Mouse (Mus musculus) neural tube, embryonic 12.5 days (tissue): ENCODE measurements around the gene Chrm3. TPM values are rescaled to one million over a fixed set of nuclear protein-coding genes. Genes with fewer than 3 reads are reported as not detected.

Experiments used
- ATAC-seq: fragments of 200-750 bp; cut with Nextera tagmentation; 2 replicates; pipeline ENCODE4 v1.8.0; 2017; ENCODE audit warnings: low read depth, mild to moderate bottlenecking, moderate TSS enrichment, moderate library complexity; ENCODE audit not compliant: low FRiP score
- H3K27ac ChIP-seq: fragments of 300-500 bp; sonication (generic); 2 replicates; pipeline ENCODE4 v1.5.1; 2016
- H3K27me3 ChIP-seq: fragments of 300-500 bp; sonication (generic); replicated peaks from 2 replicates; pipeline ENCODE4 v1.6.1; 2016; ENCODE audit warnings: mild to moderate bottlenecking
- H3K36me3 ChIP-seq: fragments of 300-500 bp; sonication (generic); 2 replicates; pipeline ENCODE4 v1.6.1; 2016; ENCODE audit warnings: mild to moderate bottlenecking
- H3K4me1 ChIP-seq: fragments of 300-500 bp; sonication (generic); 2 replicates; pipeline ENCODE4 v1.6.1; 2016
- H3K4me2 ChIP-seq: fragments of 300-500 bp; sonication (generic); replicated peaks from 2 replicates; pipeline ENCODE4 v1.6.1; 2016; ENCODE audit warnings: mild to moderate bottlenecking
- H3K4me3 ChIP-seq: fragments of 300-500 bp; sonication (generic); 2 replicates; pipeline ENCODE4 v1.5.1; 2016
- H3K9ac ChIP-seq: fragments of 300-500 bp; sonication (generic); 2 replicates; pipeline ENCODE4 v1.6.1; 2016; ENCODE audit warnings: mild to moderate bottlenecking
- H3K9me3 ChIP-seq: fragments of 300-500 bp; sonication (generic); 2 replicates; pipeline ENCODE4 v1.6.1; 2016; ENCODE audit warnings: mild to moderate bottlenecking
- WGBS: fragments of 180-500 bp; shearing (Covaris S2); methylation state at CpG from one replicate; pipeline ENCODE4 v1.1.7; 2016; 5-methylcytosine and 5-hydroxymethylcytosine counted together
- polyA plus RNA-seq: library from polyadenylated mRNA; unstranded; fragments of >200 nt; fragmentation: Nextera tagmentation; extraction: Ambion mirVana; gene quantifications from 2 replicates; pipeline ENCODE4 v1.2.1, GENCODE M21; 2016

Chrm3 gene
- polyA plus RNA-seq, 1 experiment from 2014 or later: 2.8 TPM

- Histone ChIP-seq H3K36me3 (no peaks in the 10 kb centered on the region), H3K4me1 (no peaks in the 10 kb centered on the region), H3K4me3 (no peak overlapping the region), H3K4me2 (no peak overlapping the region), H3K9ac (no peak overlapping the region), H3K27me3 (no peaks in the 10 kb centered on the region), H3K27ac (no peak overlapping the region), H3K9me3 (no peaks in the 10 kb centered on the region)
- 71% methylated on average over 2 of the region's 2 CpGs for WGBS
- no peak for ATAC-seq
Measured at GRCm38 (mm10) chr13:10295160-10295559, 65.5 kb downstream of the Chrm3 start.

GRCm38 (mm10) chr13:10284331-10284730, 76.3 kb downstream of the Chrm3 start:
- Histone ChIP-seq H3K36me3 (no peaks in the 10 kb centered on the region), H3K9me3 (no peaks in the 10 kb centered on the region), H3K4me2 (no peak overlapping the region), H3K27me3 (no peaks in the 10 kb centered on the region), H3K4me1 (no peaks in the 10 kb centered on the region), H3K4me3 (no peak overlapping the region), H3K9ac (no peak overlapping the region), H3K27ac (no peak overlapping the region)
- no peak for ATAC-seq
- WGBS: 78% methylated on average over 4 of the region's 4 CpGs

GRCm38 (mm10) chr13:10274907-10275306, 85.7 kb downstream of the Chrm3 start:
- Histone ChIP-seq H3K9me3 (no peaks in the 10 kb centered on the region), H3K4me2 (no peak overlapping the region), H3K9ac (no peak overlapping the region), H3K36me3 (no peaks in the 10 kb centered on the region), H3K27me3 (no peaks in the 10 kb centered on the region), H3K4me1 (no peaks in the 10 kb centered on the region), H3K4me3 (no peak overlapping the region), H3K27ac (no peak overlapping the region)
- 67% methylated on average over 1 of the region's 1 CpGs for WGBS
- ATAC-seq: no peak

- no peaks in the 10 kb centered on the region for H3K4me1 ChIP-seq
- ATAC-seq: no peak
- H3K4me3 ChIP-seq: no peak overlapping the region
- H3K36me3 ChIP-seq: no peaks in the 10 kb centered on the region
- WGBS: 85% methylated on average over 3 of the region's 3 CpGs
- no peak overlapping the region for H3K4me2 ChIP-seq
- no peak overlapping the region for H3K9ac ChIP-seq
- H3K9me3 ChIP-seq: no peaks in the 10 kb centered on the region
- H3K27ac ChIP-seq: no peak overlapping the region
- H3K27me3 ChIP-seq: no peaks in the 10 kb centered on the region
Measured at GRCm38 (mm10) chr13:10263784-10264183, 96.9 kb downstream of the Chrm3 start.

GRCm38 (mm10) chr13:10253049-10253448, 107.6 kb downstream of the Chrm3 start:
- Histone ChIP-seq H3K27me3 (no peaks in the 10 kb centered on the region), H3K9ac (no peak overlapping the region)
- no peak for ATAC-seq

GRCm38 (mm10) chr13:10251499-10252179, 109.0 kb downstream of the Chrm3 start:
- Histone ChIP-seq H3K4me3 (no peak overlapping the region), H3K36me3 (no peaks in the 10 kb centered on the region), H3K4me1 (no peaks in the 10 kb centered on the region), H3K9me3 (no peaks in the 10 kb centered on the region), H3K4me2 (no peak overlapping the region), H3K27ac (no peak overlapping the region), H3K27me3 (no peaks in the 10 kb centered on the region), H3K9ac (no peak overlapping the region)
- ATAC-seq: no peak
- 83% methylated on average over 5 of the region's 5 CpGs for WGBS

More at GRCm38 (mm10) chr13:10253049-10253448, 107.6 kb downstream of the Chrm3 start:
- Histone ChIP-seq H3K4me1 (no peaks in the 10 kb centered on the region), H3K4me3 (no peak overlapping the region), H3K4me2 (no peak overlapping the region), H3K9me3 (no peaks in the 10 kb centered on the region), H3K36me3 (no peaks in the 10 kb centered on the region), H3K27ac (no peak overlapping the region)

- Histone ChIP-seq H3K9me3 (no peaks in the 10 kb centered on the region), H3K4me2 (no peak overlapping the region), H3K27me3 (no peaks in the 10 kb centered on the region), H3K4me3 (no peak overlapping the region), H3K36me3 (no peaks in the 10 kb centered on the region), H3K27ac (no peak overlapping the region), H3K4me1 (no peaks in the 10 kb centered on the region), H3K9ac (no peak overlapping the region)
- no peak for ATAC-seq
- 79% methylated on average over 1 of the region's 1 CpGs for WGBS
Measured at GRCm38 (mm10) chr13:10244243-10244998, 116.2 kb downstream of the Chrm3 start.

- no peaks in the 10 kb centered on the region for H3K9me3 ChIP-seq
- H3K36me3 ChIP-seq: no peaks in the 10 kb centered on the region
- 89% methylated on average over 3 of the region's 3 CpGs for WGBS
- H3K9ac ChIP-seq: no peak overlapping the region
- no peak overlapping the region for H3K4me3 ChIP-seq
- no peaks in the 10 kb centered on the region for H3K4me1 ChIP-seq
- no peaks in the 10 kb centered on the region for H3K27me3 ChIP-seq
- no peak overlapping the region for H3K4me2 ChIP-seq
- ATAC-seq: no peak
- H3K27ac ChIP-seq: no peak overlapping the region
Measured at GRCm38 (mm10) chr13:10240238-10240637, 120.4 kb downstream of the Chrm3 start.

- no peaks in the 10 kb centered on the region for H3K36me3 ChIP-seq
- no peak for ATAC-seq
- no peak overlapping the region for H3K4me3 ChIP-seq
- H3K9me3 ChIP-seq: no peaks in the 10 kb centered on the region
- no peak overlapping the region for H3K27ac ChIP-seq
- no peak overlapping the region for H3K9ac ChIP-seq
- H3K4me2 ChIP-seq: no peak overlapping the region
- no peaks in the 10 kb centered on the region for H3K27me3 ChIP-seq
- WGBS: 75% methylated on average over 4 of the region's 4 CpGs
- no peaks in the 10 kb centered on the region for H3K4me1 ChIP-seq
Measured at GRCm38 (mm10) chr13:10239825-10240224, 120.8 kb downstream of the Chrm3 start.

- no peak overlapping the region for H3K4me2 ChIP-seq
- no peaks in the 10 kb centered on the region for H3K4me1 ChIP-seq
- no peak overlapping the region for H3K4me3 ChIP-seq
- no peaks in the 10 kb centered on the region for H3K36me3 ChIP-seq
- no peak overlapping the region for H3K9ac ChIP-seq
- no peaks in the 10 kb centered on the region for H3K9me3 ChIP-seq
- WGBS: 79% methylated on average over 2 of the region's 2 CpGs
- no peaks in the 10 kb centered on the region for H3K27me3 ChIP-seq
- no peak for ATAC-seq
- no peak overlapping the region for H3K27ac ChIP-seq
Measured at GRCm38 (mm10) chr13:10237616-10238015, 123.0 kb downstream of the Chrm3 start.

- 93% methylated on average over 4 of the region's 4 CpGs for WGBS
- no peaks in the 10 kb centered on the region for H3K9me3 ChIP-seq
Measured at GRCm38 (mm10) chr13:10236279-10236678, 124.4 kb downstream of the Chrm3 start.

GRCm38 (mm10) chr13:10235391-10236169, 125.1 kb downstream of the Chrm3 start:
- no peaks in the 10 kb centered on the region for H3K4me1 ChIP-seq
- H3K36me3 ChIP-seq: no peaks in the 10 kb centered on the region
- H3K27ac ChIP-seq: no peak overlapping the region
- H3K4me2 ChIP-seq: no peak overlapping the region
- H3K27me3 ChIP-seq: no peaks in the 10 kb centered on the region
- no peak overlapping the region for H3K9ac ChIP-seq
- 89% methylated on average over 5 of the region's 5 CpGs for WGBS
- ATAC-seq: no peak
- H3K4me3 ChIP-seq: no peak overlapping the region
- no peaks in the 10 kb centered on the region for H3K9me3 ChIP-seq

More at GRCm38 (mm10) chr13:10236279-10236678, 124.4 kb downstream of the Chrm3 start:
- Histone ChIP-seq H3K4me3 (no peak overlapping the region), H3K9ac (no peak overlapping the region), H3K36me3 (no peaks in the 10 kb centered on the region), H3K4me1 (no peaks in the 10 kb centered on the region), H3K4me2 (no peak overlapping the region), H3K27me3 (no peaks in the 10 kb centered on the region), H3K27ac (no peak overlapping the region)
- ATAC-seq: no peak
